Mouse (Mus musculus) cerebellum, adult 9-11 months (tissue): Measurements from ENCODE around the gene Jph3.

Source experiments
- DNase-seq: peaks from one replicate; pipeline ENCODE4 v3.0.0; 2022

The Jph3 gene

DNA sequence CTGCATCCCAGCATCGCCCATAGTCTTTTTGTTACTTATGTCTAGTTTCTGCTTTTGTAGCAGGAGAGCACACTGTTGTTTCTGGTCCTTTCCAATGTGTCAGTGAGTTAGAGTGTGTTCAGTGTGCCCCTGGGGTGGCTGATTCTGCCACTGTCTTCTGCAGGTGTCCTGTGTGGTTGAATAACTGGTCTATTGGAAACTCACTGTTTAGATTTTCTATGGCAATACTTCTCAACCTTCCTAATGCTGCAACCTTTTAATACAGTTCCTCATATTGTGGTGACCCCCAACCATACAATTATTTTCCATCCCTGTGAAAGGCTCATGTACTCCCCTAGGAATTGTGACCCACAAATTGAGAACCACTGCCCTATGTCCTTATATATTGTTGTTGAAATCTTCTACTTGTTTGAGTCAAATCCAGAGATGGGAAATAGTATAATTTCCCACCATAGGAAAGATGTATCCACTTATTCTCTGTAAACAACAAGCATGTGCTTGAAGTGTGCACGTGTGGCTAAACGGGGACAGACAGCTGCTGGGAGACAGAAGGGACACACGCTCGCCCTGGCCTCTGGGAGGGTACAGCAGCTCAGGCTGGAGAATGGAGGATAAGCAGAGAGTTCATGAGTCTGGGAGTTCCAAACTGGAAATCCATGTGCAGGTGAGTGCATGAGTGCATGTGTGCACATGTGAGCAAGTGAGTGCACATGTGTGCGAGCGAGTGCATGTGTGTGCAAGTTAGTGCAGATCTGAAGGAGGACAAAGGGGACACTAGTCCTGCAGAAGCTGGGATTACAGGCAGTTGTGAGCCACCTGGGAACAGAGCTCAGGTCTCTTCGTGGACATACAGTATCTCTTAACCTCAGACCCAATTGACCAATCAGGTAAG, 112.9 kb downstream of the Jph3 start:
- peak; percentile 13 for DNase-seq

DNA sequence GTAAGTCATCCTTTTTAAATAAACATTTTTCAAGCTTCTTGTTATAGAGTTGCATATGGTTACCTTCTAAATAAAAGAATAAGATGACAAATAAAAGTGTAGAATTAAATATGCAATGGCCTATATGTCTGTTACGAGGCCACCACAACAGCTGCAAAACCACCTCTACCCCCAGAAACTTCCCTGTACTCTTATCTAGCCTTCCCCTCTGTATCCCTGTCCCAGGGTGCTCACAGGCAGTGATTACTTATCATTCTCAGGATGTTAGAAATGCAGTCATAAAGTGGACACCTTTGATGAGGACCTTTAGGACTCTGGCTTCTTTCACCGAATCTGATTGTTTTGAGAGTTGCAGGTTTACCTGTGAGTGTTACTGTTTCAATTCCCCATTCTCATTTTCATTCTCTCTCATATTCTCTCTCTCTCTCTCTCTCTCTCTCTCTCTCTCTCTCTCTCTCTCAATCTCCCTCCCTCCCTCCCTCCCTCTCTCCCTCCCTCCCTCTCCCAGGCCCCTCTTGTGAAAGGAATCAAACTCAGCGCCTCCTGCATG, 113.8 kb downstream of the Jph3 start:
- DNase-seq: no peak
